Mouse (Mus musculus) ES-E14 (cell line): Measurements from ENCODE around the gene Cadm1.

Experiments used
- HCFC1 ChIP-seq: IDR thresholded peaks from 2 replicates; pipeline ENCODE4 v1.6.1; 2012; ENCODE audit warnings: low read length, inconsistent platforms, borderline replicate concordance; ENCODE audit not compliant: insufficient read depth
- ZC3H11A ChIP-seq: IDR thresholded peaks from 2 replicates; pipeline ENCODE4 v1.6.1; 2012; ENCODE audit warnings: low read depth, mild to moderate bottlenecking, inconsistent platforms, low read length, borderline replicate concordance

- TF ChIP-seq ZC3H11A (no peak), HCFC1 (no peak)
Observed at GRCm38 (mm10) chr9:47561596-47561995, 31.6 kb downstream of the Cadm1 start.
